Mouse (Mus musculus): ENCODE results near the gene Rasl11a. TPM values are rescaled to one million over a fixed set of nuclear protein-coding genes. Genes with fewer than 3 reads are reported as not detected.
A peak's percentile ranks its signal among the peaks of the same experiment; 100 is the strongest.
"Not testable (repeated sequence)": the region's sequence is repeated elsewhere in the genome, so short reads cannot be mapped to it uniquely, and the experiment has no call there.

Gene Rasl11a
- total RNA-seq, 4 experiments from 2014 or later: 5.2 to 9.0 (median 7.7) TPM

DNA sequence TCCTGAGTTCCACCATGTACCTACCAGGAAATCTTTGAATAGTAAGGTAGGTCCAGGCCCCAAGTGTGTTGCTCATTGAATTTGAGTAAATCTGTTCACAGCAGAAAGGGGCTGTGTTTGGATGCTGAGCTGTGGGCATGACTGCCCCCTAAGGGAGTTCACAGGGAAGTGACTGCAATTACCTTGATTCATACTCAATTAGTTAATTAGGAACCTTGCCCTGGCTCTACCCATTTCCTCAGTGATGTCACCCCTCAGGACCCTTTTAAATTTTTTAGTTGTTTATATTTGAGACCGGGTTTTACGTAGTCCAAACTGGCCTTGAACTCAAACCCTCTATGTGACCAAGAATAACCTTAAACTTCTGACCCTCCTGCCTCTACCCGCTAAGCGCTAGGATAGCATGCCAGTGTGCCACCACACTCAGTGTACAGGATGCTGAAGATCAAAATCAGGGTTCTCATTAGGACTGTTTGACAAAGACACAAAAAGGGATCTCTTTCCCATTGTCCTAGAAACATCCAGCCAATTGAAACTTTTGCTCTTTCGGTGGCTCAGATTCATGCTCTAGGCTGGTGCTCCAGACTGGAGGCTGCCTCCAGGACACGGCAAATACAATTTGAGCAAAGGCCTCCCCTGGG lies 450 bp upstream of the Rasl11a start:
- DNase-seq: no peak

DNA sequence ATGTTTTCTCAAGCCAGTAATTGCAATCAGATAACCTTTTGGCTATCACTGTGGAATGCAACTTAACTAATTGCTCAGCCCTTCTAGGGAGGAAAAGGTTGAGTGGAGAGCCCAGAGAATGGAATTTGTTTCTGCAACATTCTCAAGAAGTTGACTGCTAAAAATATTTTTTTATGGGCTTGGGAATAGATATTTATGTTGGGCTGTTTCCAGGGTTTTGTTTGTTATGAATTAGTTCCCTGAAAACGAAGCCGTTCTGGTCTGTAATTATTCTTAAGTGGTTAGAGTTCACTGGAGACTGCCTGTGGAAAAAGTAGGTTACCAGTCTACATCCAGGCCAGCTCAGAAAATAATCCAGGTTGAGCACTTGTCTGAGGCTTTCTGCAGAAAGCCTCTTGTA lies 1.6 kb downstream of the Rasl11a start:
- no peak for DNase-seq

DNA sequence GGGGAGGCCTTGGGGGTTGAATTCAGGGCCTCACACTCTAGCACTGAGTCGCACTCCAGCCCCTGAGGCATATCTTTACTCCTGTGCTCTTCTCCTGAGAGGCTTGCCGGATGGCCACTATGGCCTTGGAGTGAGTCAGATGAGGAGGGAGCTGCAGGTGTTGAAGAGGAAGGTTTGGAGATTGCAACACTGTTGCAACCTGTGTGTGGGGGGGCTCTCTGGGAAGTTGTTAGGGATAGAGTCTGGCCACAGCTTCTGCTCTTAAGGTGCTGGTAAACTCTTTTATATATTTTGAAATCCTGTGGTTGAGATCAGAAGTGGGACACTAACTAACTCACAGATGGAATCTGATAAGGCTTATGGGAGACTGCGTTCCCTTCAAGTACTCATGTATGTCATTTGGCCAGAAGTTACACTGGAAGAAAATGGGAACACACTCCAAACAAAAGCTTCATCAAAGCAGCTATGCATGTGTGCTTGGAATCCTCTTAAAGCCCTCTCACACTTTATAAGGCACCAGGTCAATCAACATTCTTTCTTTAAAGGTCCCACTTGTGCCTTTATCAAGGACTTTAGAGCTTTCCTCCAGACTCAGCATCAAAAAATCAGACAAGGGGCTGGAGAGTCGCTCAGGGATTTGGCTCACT lies 4.2 kb downstream of the Rasl11a start:
- DNase-seq: no peak

DNA sequence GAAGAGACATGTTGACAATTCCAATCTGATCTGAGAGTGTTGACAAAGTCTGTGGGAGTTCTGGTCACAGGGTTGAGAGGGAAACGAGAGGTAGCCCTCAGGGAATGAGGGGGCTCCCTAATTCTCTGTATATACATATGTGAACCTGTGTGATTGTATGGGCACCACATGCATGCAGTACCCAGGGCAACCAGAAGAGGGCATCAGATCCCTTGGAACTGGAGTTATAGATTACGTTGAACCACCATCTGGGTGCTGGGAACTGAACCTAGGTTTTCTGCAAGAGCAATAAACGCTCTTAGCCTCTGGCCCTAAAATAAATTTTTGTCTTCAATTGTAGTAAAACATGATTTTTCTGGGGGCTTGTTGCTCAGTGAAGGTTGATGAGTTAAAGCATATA lies 11.2 kb downstream of the Rasl11a start:
- no peak for DNase-seq

DNA sequence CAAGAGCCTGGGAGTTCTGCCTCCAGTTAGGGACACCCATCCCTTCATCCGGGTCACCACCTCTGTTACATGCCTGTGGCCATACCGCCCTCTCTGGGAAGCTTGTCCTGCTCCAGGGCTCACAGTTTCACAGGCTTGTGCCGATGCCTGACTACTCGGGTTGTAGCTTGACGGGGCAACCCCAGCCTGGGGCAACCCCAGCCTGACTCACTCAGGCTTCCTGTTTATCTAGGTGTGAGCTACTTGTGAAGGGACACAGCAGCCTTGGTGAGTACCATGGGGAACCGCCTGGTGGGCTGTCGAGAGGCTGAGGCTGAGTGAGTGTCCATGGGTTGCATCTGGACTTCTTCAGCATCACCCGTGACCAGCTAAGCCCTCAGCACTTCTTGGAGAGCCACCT lies 12.7 kb downstream of the Rasl11a start:
- no peak for DNase-seq

DNA sequence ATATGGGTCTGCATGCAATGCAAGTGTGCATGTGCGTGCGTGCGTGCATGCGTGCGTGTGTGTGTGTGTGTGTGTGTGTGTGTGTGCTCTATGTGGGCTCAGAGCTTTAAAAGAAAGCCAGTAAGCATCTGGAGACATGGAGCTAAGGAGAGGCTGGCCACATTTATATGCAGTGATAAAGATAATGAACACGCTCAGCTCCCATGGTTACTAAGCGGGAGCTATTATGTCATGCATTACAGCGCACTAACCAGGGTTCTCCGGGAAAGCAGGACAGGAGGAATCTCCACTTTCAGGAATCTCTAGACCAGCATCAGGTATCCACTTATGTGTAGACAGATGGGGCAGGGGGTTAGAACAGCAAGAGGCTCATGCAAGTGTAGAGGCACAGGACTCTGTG lies 13.9 kb downstream of the Rasl11a start:
- DNase-seq: no peak

DNA sequence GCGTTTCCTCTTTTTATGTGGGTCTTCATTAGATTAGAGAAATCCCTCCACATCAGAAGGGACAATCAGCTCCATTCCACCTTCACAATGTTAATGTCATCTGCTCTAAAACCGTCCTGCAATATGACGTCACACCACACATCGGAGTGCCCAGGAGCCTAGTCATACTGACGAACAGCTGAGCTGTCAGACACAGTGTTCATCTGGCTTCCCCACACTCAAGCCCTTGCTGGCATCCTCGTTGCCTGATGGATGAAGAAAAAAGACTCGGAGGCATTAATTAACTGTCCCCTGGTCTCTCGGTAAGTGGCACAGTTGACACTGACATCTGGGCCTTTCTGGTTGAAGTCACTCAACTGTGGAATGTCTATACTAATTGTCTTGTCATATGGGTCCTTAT lies 14.4 kb downstream of the Rasl11a start:
- no peak for DNase-seq

DNA sequence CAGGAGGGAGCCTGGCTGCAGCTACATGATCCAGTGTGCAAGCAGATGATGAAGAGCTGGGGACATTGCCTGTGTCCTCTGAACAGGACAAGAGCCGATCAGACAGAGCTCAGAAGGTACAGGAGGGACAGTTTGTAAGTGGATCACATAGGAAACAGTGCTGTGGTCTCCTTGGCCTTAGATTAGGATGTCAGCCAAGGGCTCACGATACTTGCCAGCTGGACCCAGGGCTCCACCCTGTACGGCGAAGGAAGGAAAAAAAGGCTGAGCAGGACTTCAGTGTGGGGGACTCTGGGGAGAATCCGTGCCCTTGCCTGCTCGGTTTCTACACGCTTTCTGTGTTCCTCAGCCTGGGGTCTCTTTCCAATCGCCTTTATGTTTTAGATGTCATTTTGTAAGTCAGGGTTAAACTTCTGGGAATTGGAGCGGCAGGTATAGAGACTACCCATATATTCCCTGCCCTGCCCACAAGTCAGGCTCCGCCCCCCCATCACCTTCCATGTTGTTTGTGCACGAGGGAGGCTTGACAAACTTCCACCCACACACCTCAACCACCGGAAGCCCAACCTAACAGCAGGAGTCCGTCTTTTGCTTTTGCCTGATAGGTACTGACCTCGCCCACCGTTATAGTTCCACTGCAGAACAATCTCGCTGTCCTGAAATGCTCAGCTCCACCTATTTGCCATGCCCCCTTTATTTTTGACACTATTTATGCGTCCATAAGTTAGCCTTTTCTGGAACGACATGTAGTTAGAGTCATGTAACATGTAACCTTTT lies 15.5 kb downstream of the Rasl11a start:
- DNase-seq: no peak

DNA sequence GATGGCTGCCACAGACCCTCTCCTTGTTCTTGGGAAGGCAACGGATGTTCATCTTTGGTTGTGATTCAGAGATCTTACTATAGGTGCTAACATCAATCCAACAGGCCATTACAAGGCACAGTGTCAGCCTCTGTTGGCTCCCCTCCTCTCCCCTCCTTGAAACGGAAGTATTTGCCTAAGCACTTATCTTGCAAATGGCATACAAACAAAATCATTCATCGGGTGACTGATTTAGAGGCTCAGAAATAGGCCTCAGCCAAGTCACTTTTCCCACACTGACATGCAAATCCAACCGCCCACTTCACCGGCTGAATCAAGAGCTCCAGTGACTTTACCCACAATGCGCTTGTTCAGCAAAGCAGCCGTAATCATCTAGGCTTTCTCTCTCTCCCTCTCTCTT lies 16.7 kb downstream of the Rasl11a start:
- DNase-seq: no peak

DNA sequence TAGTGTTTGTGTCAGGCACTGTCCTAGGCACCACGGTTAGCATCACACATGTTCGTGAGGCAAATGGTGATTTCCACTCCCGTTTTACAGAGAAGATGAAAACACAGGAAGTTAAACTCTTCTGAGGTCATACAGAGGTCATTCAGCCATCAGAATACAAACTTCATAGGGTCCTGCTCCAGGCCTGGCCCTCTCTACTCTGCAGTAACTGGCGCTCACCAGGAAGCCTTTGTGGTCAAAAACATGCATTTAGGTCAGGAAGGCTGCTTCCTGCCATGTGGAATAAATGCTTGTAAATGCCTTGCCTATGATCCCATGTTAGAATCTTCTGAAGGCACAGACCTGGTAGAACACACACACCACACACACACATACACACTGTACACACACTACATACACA lies 20.6 kb downstream of the Rasl11a start:
- no peak for DNase-seq

DNA sequence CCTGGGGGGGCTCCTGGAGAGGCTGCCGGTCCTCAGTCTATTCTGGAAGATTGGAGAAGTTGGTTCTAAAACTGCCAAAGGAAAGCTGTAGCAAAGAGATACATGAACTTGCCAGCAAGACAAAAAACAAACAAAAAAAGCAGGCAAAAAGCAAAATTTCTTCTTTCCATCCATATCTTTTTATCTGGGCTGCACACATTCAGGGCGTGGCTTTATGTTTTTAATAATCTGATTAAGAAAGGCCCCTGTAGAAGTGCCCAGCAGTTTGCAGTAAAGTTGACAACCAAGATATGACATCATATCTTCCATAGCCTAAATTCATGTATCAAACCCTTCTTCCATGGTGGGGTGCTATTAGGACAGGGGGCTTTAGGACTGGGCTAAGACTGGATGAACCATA lies 21.4 kb downstream of the Rasl11a start:
- DNase-seq: no peak

DNA sequence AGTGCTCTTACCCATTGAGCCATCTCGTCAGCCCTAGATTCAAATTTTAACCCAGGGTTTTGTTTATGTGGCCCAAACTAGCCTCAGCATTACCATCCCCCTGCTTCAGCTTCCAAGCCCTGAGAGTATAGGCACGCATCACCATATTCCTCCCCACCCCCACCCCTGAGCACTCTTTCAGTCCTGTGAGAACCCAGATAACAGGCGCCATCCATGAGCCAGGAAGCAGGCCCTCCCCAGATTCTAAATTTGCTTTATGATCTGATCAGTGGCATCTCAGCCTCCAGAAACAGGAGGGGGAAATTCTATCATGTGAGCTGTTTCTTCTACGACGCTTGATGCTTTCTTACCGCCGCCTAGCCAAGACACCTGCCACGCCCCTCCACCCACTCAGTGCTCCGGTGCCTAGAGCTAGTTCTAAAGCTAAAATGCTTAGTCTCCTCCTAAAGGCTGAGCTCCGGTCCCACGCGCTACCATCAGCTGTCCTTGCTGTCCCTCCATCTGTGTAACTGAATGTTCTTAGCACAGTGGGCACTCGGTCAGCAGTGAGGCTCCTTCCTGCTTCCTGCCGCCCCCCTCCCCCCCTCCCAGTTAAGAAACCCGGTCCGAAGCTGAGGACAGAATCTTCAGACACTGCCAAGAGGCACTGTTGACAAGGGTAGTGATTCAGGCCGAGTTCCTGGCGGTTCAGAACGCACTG lies 22.5 kb downstream of the Rasl11a start:
- DNase-seq: no peak

DNA sequence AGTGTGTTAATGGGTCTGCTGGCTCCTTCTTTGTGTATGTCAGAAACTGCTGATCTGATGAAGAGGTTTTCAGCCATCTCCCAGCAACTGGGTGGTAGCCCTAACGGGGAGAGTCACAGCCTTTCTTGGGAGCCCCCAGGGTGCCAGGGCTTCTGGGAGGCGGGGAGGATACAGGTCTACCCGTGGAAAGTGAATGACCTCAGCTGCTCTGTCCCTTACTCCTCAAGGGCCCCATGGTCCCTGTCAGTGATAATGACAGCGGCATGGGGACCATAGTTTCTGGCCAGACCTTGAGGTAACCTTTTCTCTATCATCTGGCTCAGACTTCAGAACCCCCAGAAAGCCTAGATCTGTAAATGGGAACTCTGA lies 23.1 kb downstream of the Rasl11a start:
- no peak for DNase-seq

DNA sequence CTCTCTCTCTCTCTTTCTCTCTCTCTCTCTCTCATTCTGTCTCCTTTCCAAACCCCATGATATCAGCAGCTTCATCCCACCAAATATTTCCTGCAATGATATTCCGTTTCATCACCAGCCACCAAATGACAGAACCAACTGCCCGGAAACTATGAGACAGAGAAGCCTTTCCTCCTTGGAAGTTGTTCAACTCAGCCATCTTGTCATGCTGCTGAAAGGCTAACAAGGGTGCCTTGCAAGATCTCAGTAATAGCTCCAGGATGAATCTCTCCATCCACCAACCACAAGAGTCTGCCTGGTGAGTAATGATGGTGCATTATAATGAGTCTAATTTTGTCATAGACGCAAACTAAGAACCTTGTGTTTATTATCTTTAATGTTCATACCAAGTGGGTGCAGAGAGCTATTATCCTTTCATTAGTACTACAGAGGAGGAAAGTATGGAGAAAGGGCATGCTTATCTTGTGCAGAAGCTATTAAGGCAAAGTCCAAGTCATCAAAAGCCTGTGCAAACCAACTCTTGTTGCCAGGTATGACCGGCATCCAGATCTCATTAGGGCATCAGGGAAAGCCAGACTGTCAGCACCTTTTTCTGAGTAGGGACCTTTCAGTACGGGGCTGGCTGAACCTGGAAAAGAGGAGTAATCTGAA lies 28.2 kb downstream of the Rasl11a start:
- DNase-seq: no peak

DNA sequence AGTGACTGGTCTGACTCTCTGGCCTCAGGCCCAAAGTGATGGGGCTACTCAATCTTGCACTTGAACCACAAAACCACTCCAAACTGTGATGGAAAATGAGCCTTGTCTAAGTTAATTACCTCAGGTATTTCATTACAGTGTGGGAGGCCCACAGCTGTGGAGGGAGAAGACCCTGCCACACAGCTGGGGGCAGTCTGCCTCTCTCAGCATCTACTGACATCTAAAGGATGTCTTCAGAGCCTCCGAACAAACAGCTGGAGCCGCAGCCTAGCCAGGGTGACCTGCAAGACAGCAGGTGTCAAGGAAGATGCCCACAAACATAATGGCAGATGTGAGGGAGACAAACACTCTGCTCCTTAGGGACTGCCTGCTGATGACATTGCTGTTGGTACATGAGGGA lies 31.2 kb downstream of the Rasl11a start:
- DNase-seq: no peak

DNA sequence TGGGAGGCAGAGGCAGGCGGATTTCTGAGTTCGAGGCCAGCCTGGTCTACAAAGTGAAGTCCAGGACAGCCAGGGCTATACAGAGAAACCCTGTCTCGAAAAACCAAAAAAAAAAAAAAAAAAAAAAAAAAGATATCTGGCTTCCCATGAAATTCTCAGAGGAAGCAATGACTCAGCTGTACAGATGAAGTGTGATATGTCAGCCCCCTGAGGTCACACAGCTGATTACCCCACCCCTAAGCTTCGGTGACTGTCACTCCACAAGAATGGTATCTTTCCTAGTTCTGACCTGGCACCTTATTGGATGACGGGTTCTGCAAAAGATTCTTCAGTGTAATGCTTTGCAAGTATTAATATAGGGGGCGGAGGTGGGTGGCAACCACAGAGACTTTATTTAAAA lies 33.0 kb downstream of the Rasl11a start:
- not testable (repeated sequence) for DNase-seq

DNA sequence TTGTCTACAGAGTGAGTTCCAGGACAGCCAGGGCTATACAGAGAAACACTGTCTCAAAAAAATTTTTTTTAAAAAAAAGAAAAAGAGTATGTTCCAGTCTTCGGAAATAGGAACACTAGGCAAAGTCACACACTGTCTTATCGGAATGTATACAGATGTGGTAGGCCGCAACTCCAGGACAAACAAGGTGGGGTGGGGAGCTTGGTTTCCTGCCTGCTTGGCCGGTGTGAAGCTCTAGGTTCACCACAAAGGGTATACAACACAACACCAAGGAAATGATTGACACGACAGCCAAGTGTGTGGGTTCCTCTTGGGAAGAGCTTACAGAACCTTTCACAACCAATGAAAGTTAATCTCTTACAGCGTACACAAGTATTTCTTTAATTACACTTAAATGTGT lies 37.4 kb downstream of the Rasl11a start:
- DNase-seq: no peak

DNA sequence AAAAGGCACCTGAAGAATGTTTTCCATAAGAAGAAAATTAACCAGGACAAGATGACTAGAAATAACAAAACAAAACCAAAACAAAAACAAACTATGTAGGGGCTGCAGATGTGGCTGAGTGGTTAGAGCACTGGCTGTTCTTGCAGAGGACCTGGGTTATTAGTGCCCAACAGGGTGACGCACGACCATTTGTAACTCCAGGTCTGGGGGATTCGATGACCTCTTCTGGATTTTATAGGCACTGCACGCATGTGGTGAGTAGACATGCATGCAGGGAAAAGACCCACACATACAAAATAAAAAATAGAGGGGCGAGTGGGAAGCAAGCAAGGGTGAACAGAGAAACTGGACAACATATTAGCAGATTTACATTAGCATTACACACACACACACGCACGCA lies 38.2 kb downstream of the Rasl11a start:
- no peak for DNase-seq

DNA sequence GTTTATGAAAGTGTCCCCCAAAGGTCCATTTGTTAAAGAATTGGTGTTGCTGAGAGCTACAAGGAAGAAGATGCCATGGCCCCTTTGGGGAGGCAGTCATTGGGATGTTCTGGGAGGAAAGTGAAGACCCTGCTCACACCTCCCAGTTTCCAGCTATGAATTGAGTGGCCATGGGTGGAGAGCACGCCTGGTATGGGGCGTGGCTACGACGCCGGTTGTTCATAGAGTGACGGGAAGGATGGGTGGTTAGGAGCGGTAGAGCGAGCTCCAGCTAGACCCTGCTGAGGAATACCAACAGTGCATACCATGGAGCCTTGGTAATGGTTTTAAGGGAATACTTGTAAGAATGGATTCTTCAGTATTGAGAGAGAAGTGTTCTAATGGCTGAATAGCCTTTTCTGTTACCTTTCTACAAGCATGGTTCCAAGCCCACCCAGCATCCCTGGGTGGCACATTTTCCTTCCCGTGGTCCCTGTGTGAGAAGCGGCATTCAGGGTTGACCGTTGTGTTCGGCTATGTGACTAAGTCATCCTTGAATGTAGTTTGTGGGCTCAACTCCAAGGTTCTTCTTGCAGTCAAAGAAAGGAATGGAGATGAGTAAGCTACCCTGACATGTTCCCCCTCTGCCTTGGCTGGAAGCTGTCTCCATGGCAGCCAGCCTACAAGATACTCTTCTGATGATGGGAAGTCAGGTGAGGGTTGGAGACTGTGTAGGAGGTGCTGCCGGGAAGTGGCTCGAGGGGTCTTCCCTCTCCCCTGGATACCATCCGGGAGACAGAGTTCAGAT lies 38.8 kb downstream of the Rasl11a start:
- DNase-seq: peak; percentile 18

DNA sequence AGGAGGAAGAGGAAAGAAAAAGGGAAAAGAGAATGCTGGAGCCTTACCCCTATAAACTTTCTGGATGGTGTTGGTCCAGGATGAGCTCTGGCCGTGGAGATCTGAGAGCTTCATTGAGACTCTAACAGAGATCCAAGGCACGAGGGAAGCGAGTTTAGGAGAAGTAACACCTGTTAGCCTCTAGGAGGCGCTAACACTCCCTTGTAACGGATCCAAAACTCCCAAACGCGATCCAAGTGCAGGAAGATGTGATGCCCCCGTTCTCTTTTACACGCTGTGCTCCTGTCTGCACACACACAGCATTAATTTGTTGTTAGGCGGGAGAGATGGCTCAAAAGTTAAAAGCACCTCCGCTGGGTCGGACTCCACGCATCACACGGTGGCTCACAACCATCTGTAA lies 46.3 kb downstream of the Rasl11a start:
- DNase-seq: no peak

DNA sequence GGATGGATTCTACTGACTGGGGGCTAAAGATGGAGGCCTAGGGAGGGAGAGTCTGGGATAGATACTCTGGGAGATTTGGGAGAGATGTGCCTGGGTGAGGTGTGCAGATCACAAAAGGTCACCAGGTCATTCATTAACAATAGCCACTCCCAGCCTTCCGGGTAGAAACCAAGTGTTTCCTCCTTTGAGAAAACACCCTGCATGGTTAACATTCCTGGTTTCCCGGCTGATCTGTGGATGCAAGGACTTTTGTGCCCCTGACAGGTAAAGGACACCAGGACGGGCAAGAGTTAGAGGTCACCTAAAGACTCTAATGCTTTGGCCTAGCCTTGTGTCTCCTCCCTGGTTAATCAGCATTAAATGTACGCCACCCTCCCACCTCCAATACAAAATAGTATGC lies 48.0 kb downstream of the Rasl11a start:
- no peak for DNase-seq

Measured in adrenal gland, adult 8-10 months (tissue).